Mouse (Mus musculus) mouse embryonic stem cell (cell line): ENCODE results near the gene Rtp3.

Experiments
- in situ Hi-C, 2 experiments: fragments of 300-500 bp; cut with MboI; formaldehyde crosslinking; loops; 1 replicate in 1 of 2; 3 replicates in 1 of 2; pipeline ENCODE4 v1.14.3; 2019 to 2020; ENCODE audit warnings: low sequenced_read_pairs in 2 of 2, low pct_unique_long_range_greater_than_20kb in 1 of 2, mixed read lengths in 1 of 2; ENCODE audit not compliant: unreplicated experiment in 1 of 2

Gene Rtp3

DNA sequence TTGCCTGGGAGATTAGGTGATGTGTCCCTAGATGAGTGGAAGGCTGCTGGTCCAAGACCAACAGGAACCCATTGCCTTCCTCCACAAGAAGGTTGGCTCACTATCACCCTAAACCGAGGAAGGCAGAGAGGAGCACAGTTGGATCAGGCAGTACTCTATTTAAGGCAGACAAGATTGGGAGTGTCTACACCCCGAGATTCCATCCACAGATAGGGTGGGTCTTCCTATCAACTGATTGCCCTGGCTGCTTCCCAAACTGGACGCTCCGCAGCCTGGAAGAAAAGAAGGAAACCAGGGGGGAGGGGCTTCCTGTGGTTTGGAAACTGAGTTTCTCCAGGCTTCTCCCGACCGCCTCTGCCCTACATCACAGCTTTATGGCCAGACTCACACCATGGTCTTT lies at the start of gene Rtp3:
Gene Rtp3, minus strand, starts transcription at position 380 of the 400 bp plus-strand sequence.
- in situ Hi-C loops, result no loop called here

DNA sequence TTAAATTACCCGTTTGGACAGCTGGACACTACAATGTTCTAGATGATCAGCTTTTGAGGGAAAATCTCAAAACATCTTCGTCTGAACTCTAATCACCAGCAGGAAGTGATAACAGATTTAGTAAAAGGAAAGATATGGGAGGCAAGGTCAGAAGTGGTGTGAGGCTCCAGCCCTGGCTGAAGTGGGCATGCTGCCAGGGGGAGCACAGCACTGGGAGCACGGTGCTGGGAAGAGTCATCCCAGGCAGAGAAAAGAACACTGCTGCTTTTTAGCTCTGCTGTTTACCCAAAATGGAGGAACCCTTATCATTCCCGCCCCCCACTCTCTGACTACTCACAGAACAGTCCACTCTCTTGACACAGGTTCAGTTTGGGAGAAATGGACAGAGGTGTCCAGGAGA lies 49.6 kb upstream of the Rtp3 start:
- in situ Hi-C loops, result no loop called here

DNA sequence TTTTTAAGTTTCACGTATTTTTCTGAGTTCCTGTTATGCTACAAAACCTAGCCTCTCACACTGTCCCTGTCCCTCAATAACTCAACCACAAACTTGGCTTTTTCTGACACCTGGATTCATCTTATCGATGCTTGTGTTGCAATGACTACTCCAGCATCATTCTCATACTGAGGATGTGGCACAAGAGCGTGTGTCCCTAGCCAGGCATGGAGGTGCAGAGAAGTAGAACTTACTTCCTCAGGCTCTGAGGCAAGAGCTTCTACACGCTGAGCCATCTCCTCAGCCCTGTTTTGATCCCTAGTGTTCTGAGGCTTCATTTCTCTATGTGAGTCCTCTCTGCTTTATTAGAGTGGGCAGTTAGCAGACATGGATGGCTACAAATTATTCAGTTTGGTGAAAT lies 43.3 kb upstream of the Rtp3 start:
- in situ Hi-C loops, result no loop called here

GRCm38 (mm10) chr9:111026791-111027190 lies 36.4 kb upstream of the Rtp3 start:
- in situ Hi-C loops, result no loop called here

DNA sequence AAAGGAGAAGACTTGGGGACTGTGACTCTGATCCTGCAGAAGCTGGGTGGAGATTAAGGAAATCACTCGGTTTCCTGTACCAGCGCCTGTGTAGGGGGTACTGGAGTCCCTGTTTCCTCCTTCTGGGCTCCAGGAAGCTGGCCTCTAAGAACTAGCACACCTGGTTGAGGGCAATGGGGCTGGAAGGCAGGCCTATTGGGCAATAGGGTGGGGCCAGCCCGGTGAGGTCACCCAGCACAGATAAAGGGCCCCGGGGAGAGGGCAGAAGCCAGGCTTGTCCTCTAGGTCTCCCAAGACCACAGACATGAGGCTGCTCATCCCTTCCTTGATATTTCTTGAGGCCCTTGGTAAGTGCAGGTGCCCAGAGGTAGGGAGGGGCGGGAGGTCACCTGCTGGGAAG lies 28.6 kb upstream of the Rtp3 start, which contains the start of gene Ltf:
Gene Ltf, plus strand, starts transcription at position 250 of the 400 bp plus-strand sequence.
- in situ Hi-C loops, result no loop called here

DNA sequence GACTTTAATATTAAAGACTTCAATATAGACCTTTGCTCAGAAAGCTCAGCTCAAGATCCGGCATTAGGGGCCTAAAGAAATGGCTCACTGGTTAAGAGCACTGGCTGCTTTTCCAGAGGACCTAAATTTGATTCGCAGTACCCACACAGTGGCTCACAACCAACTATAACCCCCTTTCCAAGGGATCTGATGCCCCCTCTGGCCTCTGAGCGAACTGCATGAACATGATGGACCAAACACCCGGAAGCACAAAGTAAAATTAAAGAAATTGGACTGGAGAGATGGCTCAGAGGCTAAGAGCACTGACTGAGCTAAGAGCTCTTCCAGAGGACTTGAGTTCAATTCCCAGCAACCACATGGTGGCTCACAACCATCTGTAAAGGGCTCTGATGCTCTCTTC lies 25.3 kb upstream of the Rtp3 start:
- in situ Hi-C loops, result no loop called here

DNA sequence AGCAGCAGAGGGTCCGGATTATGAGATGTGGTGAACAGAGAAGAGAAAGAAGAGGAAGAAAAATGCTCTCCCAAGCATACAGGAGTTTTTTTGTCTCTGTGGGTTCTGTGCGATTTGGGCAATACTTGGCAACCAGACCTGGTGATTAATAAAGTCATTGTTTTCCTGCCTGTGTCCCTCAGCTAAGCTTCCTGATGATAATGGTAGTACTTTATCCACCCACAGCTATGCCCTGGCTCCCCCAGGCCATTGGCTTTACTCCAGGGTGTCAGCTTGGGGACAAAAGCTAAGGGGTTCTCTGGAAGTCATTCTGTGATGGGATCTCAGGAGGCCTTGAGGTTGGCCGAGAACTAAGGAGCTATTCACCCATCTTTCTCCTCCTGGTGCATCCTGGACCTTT lies 21.7 kb upstream of the Rtp3 start:
- in situ Hi-C loops, result no loop called here

DNA sequence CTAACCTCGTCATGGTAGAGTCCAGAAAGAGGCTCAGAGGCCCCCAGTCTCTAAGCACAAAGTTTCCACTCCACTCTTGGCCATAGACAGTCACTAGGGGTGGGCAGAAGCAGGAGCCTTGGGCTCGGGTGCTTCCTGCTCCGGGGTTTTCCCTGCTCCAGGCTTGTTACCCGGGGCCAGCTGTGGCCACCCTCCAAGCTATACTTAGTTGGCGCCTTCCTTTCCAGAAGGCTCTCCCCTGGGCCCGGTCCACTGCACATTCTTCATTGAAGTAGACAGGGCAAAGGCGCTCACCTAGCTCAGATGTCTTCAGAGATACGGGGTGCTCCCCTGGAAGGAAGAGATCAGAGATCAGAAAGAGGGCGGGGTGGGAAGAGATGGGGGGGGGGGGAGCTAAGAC lies 21.2 kb upstream of the Rtp3 start:
- in situ Hi-C loops, result no loop called here

GRCm38 (mm10) chr9:111009763-111010162 lies 19.4 kb upstream of the Rtp3 start:
- in situ Hi-C loops, result no loop called here

GRCm38 (mm10) chr9:111006544-111006943 lies 16.2 kb upstream of the Rtp3 start:
- in situ Hi-C loops, result no loop called here

GRCm38 (mm10) chr9:111003279-111003678 lies 12.9 kb upstream of the Rtp3 start:
- in situ Hi-C loops, result no loop called here

- in situ Hi-C loops, result no loop called here
Observed at GRCm38 (mm10) chr9:111001621-111002020, 11.2 kb upstream of the Rtp3 start.

GRCm38 (mm10) chr9:110999856-111000255 lies 9.5 kb upstream of the Rtp3 start:
- in situ Hi-C loops, result no loop called here

DNA sequence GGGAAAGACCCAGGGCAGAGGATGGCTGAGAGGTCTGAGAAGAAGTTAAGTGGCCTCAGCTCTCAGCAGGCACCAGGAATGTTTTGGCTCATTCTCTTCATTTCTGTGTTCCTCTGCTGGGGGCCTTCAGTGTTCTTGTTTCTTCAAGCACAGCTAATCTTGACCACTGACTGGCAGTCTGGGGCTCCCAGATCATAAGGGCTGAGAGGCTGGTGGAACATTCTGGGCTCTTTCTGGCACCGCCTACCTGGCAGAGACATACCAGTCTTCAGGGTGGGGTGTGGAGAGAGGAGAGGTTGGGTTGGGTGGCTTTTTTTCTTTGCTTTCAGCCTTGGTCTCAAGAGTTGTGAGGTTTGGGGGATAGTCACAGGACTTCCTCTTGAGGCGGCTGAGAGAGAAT lies 8.7 kb upstream of the Rtp3 start:
- in situ Hi-C loops, result no loop called here

DNA sequence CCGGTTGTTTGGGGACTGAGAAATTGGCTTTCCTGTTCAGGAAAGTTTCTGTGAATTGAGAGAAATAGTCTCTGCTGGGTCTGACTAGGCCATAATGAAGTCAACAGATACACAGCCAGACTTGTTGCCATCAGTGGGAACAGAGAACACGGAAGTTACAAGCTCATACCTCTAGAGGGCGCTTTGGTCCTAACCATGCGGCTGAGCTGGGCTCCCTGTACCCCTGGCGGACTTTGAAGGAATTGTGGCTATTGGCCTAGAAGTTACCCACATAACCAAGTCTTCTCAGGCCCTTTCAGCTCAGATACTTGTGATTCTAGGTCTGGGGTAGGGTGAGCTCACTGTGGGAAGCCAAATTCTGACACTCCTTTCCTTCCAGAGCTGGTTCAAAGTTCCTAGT lies 6.9 kb upstream of the Rtp3 start:
- in situ Hi-C loops, result no loop called here

- in situ Hi-C loops, result no loop called here
Observed at GRCm38 (mm10) chr9:110994716-110995172, 4.4 kb upstream of the Rtp3 start.

- in situ Hi-C loops, result no loop called here
Observed at GRCm38 (mm10) chr9:110993281-110993709, 2.9 kb upstream of the Rtp3 start.

DNA sequence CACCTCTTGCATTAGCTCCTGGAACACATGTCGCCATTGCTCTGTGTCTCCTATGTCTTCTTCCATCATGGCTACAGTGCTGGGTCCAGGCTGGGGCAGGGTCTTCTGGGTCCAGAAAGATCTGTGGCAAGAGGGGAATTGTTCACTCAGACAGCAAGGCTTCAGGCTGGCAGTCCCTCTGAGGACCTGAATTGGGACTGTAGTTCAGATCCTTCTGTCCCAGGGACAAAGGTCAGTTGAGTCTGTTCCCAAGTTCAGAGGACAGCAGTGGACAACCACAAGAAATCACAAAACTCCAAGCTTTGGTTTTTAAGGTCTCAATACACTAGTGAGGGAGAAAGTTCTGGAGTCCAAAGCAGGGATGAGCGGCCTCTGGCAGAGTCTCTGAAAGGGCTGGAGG lies 840 bp downstream of the Rtp3 start:
- in situ Hi-C loops, result no loop called here

- in situ Hi-C loops, result no loop called here
Observed at GRCm38 (mm10) chr9:110989141-110989540, 1.2 kb downstream of the Rtp3 start.

- in situ Hi-C loops, result no loop called here
Observed at GRCm38 (mm10) chr9:110988078-110988477, 2.3 kb downstream of the Rtp3 start.

DNA sequence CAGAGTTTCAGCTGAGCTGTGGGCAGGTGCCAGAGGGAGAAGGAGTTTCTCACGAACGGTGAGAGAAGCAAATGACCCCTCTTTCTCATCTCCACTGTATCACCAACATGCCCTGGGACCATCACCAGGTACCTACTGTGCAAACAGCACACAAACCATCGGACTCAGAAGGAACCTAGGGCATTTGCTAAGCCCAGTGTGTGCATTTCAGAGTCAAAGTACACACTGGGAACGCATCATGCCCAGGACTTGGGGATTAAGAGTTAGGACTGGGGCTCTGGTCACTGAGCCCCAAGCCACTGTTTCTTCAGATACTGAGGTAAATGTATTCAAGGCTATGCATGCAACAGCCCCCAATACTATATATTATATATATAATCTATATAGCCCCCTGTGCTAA lies 3.1 kb downstream of the Rtp3 start:
- in situ Hi-C loops, result no loop called here
